Mouse (Mus musculus) v-Abl transformed pro-B cells (cell line): Measurements from ENCODE around the gene Oscp1.

ENCODE experiments used
- in situ Hi-C, 2 experiments: fragments of 400-800 bp; cut with MboI; formaldehyde crosslinking; loops; one replicate each; pipeline ENCODE4 v1.15.1; 2025; ENCODE audit not compliant: unreplicated experiment in 2 of 2

The Oscp1 gene

GRCm38 (mm10) chr4:126079266-126079665 is 20.9 kb downstream of the Oscp1 start:
- in situ Hi-C loops, result loop anchor here in 1 of 2 experiments (25.0 kb wide), 1 partner anchor 183 kb away; the partner anchor contains the start of genes Map7d1 and Trappc3

DNA sequence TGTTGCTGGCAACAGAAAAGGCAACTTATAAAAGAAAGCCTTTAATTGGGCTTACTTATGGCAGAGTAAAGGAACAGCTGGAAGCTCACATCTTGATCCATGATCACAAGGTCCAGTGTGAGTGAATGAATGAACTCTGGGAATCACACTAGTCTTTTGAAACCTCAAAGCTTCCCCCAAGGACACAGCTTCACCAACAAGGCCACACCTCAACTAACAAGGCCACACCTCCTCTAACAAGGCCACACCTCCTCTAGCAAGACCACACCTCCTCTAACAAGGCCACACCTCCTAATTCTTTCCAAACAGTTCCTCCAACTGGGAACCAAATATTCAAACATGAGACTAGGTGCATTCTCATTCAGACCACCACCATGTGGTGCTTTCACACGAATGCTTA is 23.2 kb downstream of the Oscp1 start:
- in situ Hi-C loops, result loop anchor here (10.0 to 25.0 kb wide), 2 partner anchors 73 to 181 kb away; partner anchors contain the start of genes Map7d1 (in 1 of the 2) and Trappc3 (in 1 of the 2)

GRCm38 (mm10) chr4:126083021-126083420 is 24.7 kb downstream of the Oscp1 start:
- in situ Hi-C loops, result loop anchor here (10.0 to 25.0 kb wide), 2 partner anchors 72 to 179 kb away; partner anchors contain the start of genes Map7d1 (in 1 of the 2) and Trappc3 (in 1 of the 2)

GRCm38 (mm10) chr4:126084382-126084781 is 26.0 kb downstream of the Oscp1 start:
- in situ Hi-C loops, result loop anchor here (10.0 to 25.0 kb wide), 2 partner anchors 70 to 178 kb away; partner anchors contain the start of genes Map7d1 (in 1 of the 2) and Trappc3 (in 1 of the 2)

GRCm38 (mm10) chr4:126085996-126086576 is 27.7 kb downstream of the Oscp1 start:
- in situ Hi-C loops, result loop anchor here (5.0 to 25.0 kb wide), 5 partner anchors 41 to 221 kb away; partner anchors contain the start of genes Map7d1 (in 1 of the 2) and Trappc3 (in 1 of the 2)

GRCm38 (mm10) chr4:126090101-126090847 is 31.9 kb downstream of the Oscp1 start:
- in situ Hi-C loops, result loop anchor here in 1 of 2 experiments (25.0 kb wide), 1 partner anchor 172 kb away; the partner anchor contains the start of genes Map7d1 and Trappc3

GRCm38 (mm10) chr4:126090848-126091124 is 32.4 kb downstream of the Oscp1 start:
- in situ Hi-C loops, result loop anchor here in 1 of 2 experiments (25.0 kb wide), 1 partner anchor 172 kb away; the partner anchor contains the start of genes Map7d1 and Trappc3

DNA sequence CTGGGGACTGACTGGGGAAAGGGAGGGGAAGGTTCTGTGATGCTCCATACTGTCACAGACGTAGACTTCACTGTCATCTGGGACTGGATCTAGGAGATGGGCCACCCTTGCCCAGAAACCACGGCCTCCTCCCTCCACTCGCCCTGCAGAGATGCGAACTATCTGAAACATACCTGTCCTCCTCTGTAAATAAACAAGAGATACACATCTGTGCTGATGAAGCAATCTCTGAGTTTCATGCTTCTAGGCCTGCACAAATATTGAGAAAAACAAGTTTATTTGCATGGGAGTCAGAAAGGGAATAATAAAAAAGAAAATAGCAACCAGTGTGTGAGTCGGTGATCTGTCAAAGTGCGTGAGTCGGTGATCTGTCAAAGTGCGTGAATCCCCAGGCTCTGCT is 33.5 kb downstream of the Oscp1 start:
- in situ Hi-C loops, result loop anchor here in 1 of 2 experiments (25.0 kb wide), 1 partner anchor 170 kb away; the partner anchor contains the start of genes Map7d1 and Trappc3

DNA sequence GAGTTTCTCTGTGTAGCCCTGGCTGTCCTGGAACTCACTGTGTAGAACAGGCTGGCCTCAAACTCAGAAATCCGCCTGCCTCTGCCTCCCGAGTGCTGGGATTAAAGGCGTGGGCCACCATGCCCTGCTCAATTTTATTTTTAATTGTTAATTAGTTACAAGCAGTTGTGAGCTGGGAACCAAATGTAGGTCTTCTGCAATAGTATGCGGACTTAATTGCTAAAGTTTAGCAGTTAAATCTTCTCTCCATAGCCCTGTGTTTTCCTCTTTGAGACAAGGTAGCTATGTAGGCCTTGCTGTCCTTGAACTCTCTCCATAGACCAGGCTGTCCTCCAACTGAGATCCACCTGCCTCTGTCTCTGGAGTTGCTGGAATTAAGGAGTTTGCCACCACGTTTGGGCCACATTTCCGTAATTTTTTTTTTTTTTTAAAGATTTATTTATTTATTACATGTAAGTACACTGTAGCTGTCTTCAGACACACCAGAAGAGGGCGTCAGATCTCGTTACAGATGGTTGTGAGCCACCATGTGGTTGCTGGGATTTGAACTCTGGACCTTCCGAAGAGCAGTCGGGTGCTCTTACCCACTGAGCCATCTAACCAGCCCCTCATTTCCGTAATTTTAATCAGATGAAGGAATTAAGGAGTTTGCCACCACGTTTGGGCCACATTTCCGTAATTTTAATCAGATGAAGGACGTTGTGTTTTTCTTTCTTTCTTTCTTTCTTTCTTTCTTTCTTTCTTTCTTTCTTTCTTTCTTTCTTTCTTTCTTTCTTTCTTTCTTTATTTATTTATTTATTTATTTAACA is 37.5 kb downstream of the Oscp1 start:
- in situ Hi-C loops, result loop anchor here in 1 of 2 experiments (25.0 kb wide), 1 partner anchor 166 kb away; the partner anchor contains the start of genes Map7d1 and Trappc3

GRCm38 (mm10) chr4:126096464-126097111 is 38.2 kb downstream of the Oscp1 start, which contains the start of gene Lsm10:
TSS of gene Lsm10 (plus strand) at chr4:126096623.
- in situ Hi-C loops, result loop anchor here in 1 of 2 experiments (25.0 kb wide), 1 partner anchor 166 kb away; the partner anchor contains the start of genes Map7d1 and Trappc3

DNA sequence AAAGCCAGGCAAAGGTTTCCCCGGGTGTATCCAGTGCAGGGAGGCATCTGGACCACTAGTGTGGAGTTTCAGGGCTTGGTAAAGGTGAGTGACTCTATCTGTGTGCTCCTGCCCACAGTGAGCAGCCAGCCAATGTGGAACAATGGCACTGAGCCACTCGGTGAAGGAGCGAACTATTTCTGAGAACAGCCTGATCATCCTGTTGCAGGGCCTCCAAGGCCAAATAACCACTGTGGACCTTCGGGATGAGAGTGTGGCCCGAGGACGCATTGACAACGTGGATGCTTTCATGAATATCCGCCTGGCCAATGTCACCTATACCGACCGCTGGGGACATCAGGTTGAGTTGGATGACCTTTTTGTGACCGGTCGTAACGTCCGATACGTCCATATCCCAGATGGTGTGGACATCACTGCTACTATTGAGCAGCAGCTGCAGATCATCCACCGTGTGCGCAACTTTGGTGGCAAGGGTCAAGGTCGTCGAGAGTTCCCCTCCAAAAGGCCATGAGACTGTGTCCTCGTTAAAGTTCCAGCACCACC is 39.4 kb downstream of the Oscp1 start:
- in situ Hi-C loops, result loop anchor here in 1 of 2 experiments (25.0 kb wide), 1 partner anchor 165 kb away; the partner anchor contains the start of genes Map7d1 and Trappc3

- in situ Hi-C loops, result loop anchor here in 1 of 2 experiments (25.0 kb wide), 1 partner anchor 163 kb away; the partner anchor contains the start of genes Map7d1 and Trappc3
These were observed 41.0 kb downstream of the Oscp1 start for GRCm38 (mm10) chr4:126099365-126099764.

- in situ Hi-C loops, result no loop called here
These were observed 42.4 kb downstream of the Oscp1 start for GRCm38 (mm10) chr4:126100764-126101163.

DNA sequence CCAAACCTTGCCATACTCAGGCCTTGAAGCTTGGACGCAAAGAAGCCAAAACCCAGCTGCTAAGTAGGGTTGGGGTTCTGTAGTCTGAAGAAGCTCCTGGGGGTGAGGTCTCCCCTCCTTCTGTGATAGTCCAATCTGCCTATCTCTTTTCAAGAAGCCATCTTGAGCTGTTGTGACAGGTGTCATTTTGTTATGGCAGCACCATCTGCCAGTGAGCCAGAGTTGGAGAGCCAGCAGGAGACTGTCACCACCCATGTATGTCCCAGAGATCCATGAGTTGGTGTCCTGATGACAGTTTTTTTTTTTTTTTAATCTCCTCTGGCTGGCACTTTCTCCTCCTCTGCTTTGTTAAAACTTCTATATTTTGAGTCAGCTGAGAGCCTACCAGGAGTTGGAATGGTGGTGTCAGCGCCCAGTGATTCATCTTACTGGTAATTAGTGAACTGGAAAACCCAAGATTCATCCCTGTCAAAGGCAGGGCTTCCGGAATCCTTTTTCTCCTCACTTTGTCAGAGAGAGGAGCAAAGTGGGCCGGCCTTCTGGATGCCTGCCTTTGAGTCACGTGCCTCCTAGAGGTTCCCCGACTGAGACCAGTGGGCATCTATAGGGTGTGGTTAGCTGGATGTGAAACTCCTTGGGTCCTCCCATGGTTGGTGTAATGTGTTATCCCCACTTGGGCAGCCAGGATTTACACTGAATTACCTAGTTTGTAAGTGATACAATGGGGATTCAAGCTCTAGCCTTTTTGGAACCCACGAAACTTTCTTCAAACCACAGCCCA is 43.9 kb downstream of the Oscp1 start:
- in situ Hi-C loops, result no loop called here

- in situ Hi-C loops, result no loop called here
These were observed 44.8 kb downstream of the Oscp1 start for GRCm38 (mm10) chr4:126103057-126103581.

- in situ Hi-C loops, result no loop called here
These were observed 45.3 kb downstream of the Oscp1 start, which contains the start of gene Stk40 for GRCm38 (mm10) chr4:126103590-126104068. TSS of gene Stk40 (plus strand) at chr4:126103957.

GRCm38 (mm10) chr4:126104261-126105075 is 46.1 kb downstream of the Oscp1 start:
- in situ Hi-C loops, result no loop called here
